Mouse (Mus musculus): Measurements from ENCODE around the gene Ccnf.

The Ccnf gene

GRCm38 (mm10) chr17:24201092-24201491 is 50.2 kb downstream of the Ccnf start:
- no peak for DNase-seq (ENCODE audit: low spot score)

- DNase-seq (ENCODE audit: low spot score), result no peak
These were observed 51.5 kb downstream of the Ccnf start for GRCm38 (mm10) chr17:24199741-24200140.

- DNase-seq (ENCODE audit: low spot score), result peak; percentile 76
These were observed 52.0 kb downstream of the Ccnf start for GRCm38 (mm10) chr17:24199252-24199651.

GRCm38 (mm10) chr17:24197032-24197824 is 54.1 kb downstream of the Ccnf start:
- DNase-seq (ENCODE audit: low spot score), result no peak

- no peak for DNase-seq (ENCODE audit: low spot score)
These were observed 55.9 kb downstream of the Ccnf start for GRCm38 (mm10) chr17:24195349-24195748.

- no peak for DNase-seq (ENCODE audit: low spot score)
These were observed 57.5 kb downstream of the Ccnf start for GRCm38 (mm10) chr17:24193769-24194168.

- no peak for DNase-seq (ENCODE audit: low spot score)
These were observed 58.0 kb downstream of the Ccnf start for GRCm38 (mm10) chr17:24193268-24193667.

GRCm38 (mm10) chr17:24192848-24193247 is 58.4 kb downstream of the Ccnf start:
- no peak for DNase-seq (ENCODE audit: low spot score)

GRCm38 (mm10) chr17:24191481-24191880 is 59.8 kb downstream of the Ccnf start:
- DNase-seq (ENCODE audit: low spot score), result no peak

- DNase-seq (ENCODE audit: low spot score), result no peak
These were observed 60.4 kb downstream of the Ccnf start for GRCm38 (mm10) chr17:24190934-24191333.

- DNase-seq (ENCODE audit: low spot score), result no peak
These were observed 77.0 kb downstream of the Ccnf start for GRCm38 (mm10) chr17:24174259-24174658.

- DNase-seq (ENCODE audit: low spot score), result peak; percentile 82
These were observed 77.9 kb downstream of the Ccnf start for GRCm38 (mm10) chr17:24173423-24173822.
